Mouse (Mus musculus): ENCODE data around the gene Gtf2a1l.

The Gtf2a1l gene

DNA sequence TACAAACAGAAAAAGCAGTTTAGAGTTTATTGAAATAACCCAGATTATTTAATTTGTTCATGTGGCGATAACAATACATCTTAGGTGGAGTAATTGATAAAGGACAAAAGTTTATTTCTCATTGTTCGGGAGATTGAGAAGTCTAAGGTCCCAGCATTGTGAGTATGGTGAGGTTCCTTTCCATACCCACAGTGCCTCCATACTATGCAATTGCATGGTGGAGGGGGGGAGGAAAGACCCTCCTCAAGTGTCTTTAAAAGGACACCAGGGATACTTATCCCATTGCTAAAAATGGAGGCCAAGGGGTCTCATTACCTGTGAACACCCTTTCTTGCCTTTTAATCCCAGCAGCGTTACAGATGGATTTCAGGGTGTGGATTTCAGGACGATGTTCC is 15.1 kb upstream of the Gtf2a1l start:
- no peak for DNase-seq (ENCODE audit: low spot score in 2 of 2)

DNA sequence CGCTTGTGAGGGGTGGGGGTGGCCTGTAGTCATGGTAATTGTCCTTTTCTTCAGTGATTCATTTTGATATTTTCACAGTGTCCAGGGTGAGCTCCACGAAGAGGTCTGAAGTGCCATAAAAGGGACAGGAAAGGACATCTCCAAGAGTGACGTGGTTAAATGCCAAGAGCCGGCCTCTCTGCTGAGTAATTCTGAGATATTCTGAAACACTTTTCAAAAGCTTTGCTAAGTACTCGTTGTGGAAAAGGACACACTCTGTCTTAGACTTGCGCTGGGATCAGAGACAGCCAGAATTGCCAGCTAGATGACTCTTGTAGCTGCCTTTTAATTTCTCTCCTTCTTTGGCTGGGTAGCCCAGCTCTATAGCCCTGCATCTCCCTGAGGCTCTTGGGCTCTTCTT is 9.9 kb upstream of the Gtf2a1l start:
- no peak for DNase-seq (ENCODE audit: low spot score in 2 of 2)

DNA sequence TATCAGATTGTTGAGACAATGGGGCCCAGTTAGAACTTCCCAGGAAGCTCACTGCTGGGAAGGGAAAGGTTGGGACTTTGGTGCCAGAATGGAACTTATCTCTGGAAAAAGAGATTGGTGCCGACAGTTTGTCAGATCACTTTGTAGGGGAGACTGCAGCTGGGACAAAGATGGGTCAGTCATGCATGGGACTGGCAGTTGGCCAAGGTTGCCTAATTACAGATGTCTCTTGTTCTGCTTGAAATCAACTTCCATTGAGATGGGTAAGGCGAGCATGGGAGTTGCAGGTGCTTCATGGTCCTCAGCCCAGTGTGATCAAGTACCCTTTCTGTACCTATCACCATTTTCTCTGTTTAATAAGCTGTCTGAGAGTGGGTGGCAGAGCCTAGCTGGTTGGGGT is 2.4 kb upstream of the Gtf2a1l start:
- no peak for DNase-seq (ENCODE audit: low spot score in 2 of 2)

DNA sequence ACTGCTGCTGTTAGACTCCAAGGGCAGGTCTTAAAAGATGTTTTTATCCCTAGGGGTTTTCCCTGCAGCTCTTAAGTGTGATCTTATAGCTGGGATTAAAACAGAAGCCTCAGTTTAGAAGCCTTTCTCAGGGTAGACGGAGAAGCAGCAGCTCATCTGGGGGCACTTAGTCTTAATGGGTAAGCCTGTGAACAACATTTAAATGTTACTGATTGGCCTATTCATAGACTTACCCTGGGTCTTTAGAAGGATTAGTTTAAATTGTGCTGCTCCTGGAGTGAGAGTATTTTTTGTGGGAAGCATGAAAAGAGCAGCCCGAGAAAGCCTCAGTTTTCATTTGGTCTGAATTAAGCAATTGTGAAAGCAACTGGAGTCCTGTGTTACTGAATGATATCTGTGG is 1.5 kb downstream of the Gtf2a1l start:
- no peak for DNase-seq (ENCODE audit: low spot score in 2 of 2)

DNA sequence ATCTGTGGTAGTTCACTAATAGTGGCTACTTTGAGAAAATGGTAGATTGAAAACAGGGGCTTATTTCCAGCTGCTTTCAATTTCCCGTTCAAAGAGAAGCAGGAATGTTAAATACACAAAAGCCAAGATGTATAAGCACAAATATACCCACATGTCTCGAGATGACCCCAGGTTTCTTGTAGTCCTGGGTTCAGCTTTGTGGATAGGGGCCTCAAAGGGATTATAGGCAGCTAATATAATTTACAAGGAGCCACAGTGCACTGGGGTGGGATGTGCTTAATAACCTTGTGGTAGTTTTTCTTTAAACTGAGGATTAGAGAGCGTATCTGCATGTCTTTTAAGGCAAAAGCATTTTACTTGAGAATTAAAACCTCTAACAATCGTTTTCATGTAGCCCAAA is 2.3 kb downstream of the Gtf2a1l start:
- DNase-seq (ENCODE audit: low spot score in 2 of 2), result no peak

DNA sequence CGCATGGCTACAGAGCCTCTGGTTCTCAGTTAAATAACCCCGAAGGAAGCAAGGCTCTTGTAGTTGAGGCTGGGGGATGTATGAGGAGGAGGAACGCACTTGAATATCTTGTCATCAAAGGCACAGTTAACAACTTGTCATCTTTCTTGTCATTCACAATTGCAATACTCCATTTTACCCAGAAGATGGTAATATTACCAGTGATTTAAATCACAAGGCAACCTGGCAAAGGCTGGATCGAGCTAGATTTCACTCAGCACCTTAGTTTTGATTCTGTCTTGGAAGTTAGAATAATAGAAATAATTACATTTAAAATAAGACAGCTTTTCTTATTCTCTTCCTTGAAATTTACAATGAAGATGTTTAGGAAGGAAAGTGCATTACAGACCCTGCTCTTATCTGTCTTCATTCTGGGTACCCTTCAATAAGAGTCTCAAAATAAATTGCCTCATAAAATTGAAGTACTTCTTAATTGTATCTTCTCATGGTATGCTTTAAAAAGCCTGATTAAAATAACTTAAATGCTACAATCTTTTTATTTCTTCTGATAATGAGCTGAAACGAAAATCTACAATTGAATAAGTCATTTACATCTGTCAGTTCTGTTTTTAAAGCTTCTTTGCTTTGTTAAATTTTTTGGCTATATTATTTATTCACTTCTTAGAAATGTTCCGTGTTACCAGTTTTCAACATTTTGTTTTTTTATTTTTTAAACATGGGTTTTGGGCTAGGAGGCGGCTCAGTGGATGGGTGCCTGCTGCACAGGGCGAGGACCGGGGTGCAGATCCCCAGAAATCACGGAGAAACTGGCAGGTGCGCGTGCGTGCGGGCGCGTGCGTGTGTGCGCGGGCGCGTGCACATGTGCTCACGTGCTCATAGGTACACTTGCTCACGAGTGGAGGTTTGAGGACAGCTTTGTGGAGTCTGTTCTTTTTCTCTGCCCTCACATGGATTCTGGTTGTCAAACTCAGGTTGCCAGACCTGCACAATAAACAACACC is 7.2 kb downstream of the Gtf2a1l start:
- no peak for DNase-seq (ENCODE audit: low spot score in 2 of 2)

DNA sequence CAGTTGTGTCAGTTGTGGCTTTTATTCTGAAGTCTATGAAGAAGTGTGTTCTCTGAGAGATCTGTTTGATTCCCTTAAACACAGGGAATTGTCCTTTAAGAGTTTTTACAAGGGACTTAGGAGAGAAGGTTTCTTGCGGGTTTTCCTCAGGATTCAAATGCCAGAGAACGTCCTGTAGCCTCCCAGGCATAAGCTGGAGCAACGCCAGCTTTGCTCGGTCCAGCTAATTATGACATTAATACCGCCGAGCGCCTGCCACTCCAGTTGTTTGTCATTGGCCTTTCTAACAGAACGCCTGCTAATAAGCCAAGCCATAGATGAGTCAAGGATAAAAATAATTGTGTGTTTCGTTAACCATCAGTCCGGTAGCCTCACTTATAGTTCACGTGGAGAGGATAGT is 19.8 kb downstream of the Gtf2a1l start:
- DNase-seq (ENCODE audit: low spot score in 2 of 2), result no peak

DNA sequence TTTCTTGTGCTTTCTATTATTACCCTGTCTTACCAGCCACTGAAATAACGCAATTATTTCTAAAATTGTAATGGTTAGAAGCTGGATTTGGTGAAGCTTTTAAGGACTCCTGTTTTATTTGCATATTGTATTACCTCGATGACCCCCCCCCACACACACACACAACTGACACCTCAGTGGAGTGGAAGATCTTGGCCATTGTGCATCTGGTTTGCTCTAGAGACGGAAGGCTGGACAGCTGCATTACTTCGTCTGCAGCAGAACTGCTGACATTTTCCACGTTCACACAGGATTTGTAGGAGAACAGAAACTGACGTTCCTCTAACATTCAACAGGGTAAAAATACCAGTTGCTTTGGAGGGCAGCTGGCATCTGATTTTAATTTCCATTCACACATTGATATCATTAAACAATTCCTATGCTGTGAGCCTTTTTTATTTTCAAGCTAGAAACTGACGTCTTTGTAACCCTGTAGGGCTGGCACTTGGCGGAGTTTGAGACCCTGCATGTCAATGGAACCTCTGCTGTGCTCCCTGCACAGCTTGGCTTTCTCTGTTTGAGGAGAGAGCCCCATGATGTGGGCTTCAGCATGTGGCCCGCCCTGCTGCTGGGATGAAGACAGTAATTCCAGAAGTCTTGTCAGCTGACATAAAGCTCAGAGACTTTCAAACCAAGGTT is 28.3 kb downstream of the Gtf2a1l start:
- DNase-seq (ENCODE audit: low spot score in 2 of 2), result no peak

DNA sequence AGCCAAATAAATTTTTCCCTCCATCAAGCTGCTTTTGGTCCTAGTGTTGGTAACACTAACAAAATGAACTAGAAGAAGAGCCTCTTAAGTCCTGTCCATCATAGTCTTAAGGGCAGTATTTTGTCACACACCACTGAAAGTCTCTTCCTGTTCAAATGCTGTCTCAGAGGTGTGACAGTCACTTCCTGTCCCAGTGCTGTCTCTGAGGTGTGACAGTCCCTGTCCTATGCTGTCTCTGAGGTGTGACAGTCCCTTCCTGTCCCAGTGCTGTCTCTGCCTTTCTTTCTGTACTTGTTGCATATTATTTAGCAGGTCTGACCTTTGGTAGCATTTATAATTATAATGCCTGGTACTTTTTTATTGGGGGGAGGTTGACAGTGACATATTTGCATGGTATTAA is 32.4 kb downstream of the Gtf2a1l start:
- DNase-seq (ENCODE audit: low spot score in 2 of 2), result no peak

DNA sequence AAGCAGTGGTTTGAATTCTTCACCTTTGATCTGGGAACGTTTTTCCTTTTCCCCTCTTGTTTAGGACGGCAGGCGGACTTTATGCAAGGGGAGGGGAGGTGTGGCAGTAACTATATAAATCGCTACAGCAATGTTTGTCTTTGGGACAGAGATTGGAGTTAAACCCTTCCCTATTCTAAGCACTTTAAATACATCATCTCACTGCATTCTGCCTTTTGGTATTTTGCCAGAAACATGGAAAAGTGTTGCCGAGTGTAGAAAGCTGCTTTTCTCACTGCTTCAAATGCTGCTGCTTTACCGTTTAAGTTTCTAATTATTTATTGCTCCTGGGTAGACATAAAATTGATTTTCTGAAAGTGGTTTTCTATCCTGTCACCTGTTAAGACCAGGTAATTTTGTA is 33.9 kb downstream of the Gtf2a1l start:
- DNase-seq (ENCODE audit: low spot score in 2 of 2), result no peak

DNA sequence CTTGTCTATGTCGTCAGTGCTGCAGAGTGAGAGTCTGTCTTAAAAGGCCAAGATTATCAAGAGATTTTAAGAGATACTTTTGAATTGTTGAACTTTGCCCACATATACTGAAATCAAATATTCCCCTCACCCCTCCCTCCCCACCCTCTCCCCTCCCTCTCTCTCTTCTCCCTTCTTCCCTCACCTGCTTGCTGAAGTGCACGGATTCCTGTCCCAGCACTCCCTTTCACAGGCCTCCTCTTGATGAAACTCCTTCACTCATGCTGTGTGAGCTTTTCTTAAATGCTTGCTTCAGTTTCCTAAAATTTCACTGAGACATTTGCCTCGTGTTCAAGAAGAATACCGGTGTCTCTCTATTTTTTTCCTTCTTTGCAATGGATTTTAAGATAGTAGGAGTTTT is 34.7 kb downstream of the Gtf2a1l start:
- DNase-seq (ENCODE audit: low spot score in 2 of 2), result no peak

DNA sequence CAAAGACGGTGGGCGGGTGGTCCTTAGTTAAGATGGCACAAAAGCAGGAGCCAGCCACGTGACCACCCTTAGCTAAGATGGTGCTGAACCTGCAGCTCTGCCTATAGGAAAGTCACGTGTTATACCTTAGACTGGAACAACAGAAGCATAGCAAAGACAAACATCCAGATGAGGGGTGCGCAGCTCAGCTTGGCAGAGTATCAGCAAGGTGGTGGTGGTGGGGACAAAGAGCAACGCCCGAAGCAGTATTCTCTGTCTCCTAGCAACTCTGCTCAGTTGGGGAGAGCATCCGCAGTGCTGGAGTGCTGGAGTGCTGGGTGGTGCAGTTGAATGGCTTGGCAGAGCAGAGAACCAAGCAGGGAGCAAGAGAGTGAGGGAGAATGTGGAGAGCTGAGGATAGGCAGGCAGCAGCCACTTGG is 37.8 kb downstream of the Gtf2a1l start:
- DNase-seq (ENCODE audit: low spot score in 2 of 2), result no peak

DNA sequence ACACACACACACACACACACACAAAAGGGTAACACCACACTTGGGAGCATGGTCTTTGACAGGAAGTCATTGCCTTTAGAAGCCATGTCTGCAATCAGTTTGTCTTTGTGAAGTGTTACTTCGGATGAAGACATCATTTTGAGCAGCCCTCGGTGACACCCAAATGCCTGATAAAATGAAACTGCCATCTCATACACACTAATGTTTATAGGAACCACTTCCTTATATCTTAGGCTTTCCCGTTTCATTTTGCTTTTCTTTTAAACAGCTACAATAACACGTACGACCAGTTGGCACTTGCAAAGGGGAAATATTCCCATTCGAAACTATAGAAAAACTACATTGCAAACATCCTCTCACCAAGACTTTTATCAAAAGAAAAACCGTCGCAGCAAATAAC is 81.2 kb downstream of the Gtf2a1l start:
- DNase-seq (ENCODE audit: low spot score in 2 of 2), result no peak

DNA sequence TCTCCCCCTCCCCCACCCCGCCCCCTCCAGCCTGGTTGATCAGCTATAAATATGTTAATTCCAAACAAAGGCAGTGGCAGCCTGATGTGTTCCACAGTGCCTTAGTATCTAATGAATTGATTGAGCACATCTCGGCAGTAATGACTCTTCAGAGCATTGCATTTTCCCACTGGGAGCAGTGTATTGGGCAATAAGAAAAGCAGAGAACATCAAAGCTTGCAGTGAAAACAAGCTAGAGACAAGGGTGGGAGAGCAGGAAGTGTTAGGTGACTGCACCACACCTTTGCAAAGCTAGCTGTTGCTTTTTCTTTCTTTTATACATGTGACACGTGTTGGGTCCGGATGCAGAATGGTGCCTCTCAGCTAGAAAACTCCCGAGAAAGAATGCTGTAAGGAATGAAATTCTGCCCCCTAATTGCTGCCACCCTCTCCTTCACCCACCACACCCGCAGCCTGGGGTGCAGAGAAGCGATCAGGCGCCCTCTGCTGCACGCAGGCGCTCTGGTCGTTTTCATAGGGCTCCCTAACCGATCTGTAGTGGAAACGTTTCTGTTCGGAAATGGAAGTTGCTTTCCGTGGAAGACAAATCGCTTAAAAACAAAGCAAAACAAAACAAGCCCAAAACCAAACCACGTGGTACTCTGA is 84.5 kb downstream of the Gtf2a1l start:
- DNase-seq (ENCODE audit: low spot score in 2 of 2), result no peak

DNA sequence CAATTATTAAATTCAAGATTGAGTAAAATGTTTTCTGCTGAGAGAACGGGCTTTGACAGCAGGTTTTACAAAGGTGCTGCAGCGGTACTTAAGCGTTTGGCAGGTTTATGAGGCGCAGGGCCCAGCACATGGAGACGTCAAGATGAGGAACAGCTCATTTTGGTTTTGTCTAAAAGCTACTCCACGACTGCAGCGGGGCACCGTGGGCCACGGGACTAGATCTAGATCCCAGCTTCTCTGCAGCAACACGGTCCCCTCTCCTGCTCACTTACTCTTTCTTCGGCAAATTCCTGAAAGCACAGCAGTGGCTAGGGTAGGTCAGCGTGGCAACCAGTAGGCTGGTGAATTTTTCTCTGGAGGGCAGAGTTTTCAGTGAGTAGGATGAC is 85.0 kb downstream of the Gtf2a1l start:
- no peak for DNase-seq (ENCODE audit: low spot score in 2 of 2)

DNA sequence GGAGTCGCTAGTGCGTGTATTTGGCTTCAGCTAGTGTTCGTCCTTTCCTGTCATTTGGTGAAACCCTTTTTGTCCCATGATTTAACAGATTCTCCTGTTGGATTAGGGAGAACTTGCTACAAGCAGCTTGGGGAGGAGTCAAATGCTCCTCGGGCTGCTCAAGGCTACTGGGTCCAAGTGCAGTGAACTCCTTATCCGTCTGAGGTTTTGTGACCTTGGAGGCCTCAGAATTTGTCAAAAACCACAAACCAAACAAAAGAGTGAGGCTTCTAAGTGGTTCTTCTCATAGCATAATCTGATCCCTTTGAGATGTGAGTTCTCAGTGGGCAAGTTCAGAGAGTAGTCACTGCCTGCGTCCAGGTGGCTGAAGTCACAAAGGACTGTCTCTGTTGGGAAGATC is 87.3 kb downstream of the Gtf2a1l start:
- DNase-seq (ENCODE audit: low spot score in 2 of 2), result no peak

DNA sequence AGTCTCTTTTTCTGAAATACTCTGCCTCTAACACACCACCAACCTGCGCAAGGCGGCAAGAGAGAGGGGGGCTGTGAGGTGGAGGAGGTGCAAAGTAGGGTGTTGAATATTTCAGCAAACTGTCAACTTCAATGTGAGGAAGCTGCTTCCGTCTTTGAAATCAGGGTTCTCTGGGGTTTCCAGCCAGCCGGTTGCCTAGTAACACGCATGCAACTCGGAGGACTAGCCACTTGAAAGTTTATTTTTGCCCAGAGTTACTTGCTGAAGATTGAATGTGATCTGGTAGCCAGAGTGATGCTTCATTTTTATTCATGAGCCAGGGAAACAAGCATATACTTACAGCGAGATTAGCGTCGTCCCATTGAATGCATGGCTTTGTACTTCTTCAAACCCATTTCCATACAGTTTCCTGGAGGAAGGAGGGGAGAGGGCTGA is 89.6 kb downstream of the Gtf2a1l start:
- peak in 1 of 2 experiments; percentile 38 for DNase-seq (ENCODE audit: low spot score in 2 of 2)

DNA sequence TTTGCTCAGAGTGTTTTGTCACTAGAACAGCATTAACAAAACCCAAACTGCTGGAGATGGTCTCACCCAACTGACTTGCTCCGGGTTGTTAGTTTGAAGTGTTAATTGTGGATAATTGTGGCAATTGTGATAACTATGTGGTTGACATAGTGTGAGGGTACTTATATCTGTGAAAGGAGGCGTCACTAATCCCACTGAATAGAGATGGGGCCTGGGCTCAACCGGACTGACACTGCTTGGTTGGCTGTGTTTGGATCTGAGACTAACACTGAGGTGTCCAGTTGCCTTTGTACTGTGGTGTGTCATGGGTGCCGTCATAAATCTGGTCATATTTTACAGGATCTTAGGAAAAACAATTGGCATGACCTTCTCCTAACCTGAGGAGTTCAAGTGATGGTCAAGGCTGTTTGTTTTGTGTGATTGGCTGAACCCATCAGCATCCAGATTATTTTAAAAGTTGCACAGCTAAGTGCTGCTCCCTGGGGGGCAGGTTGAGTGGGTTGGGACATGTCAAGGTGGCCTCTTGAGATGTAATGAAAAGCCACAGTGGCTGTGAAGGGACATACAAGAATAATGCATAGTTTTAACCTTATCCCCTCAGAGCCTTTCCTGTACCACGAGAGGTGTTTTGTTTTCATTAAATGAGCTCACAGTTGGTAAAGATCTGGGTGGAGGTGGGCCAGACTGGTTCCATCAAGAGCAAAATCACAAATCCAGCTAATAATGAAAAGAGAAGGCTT is 95.1 kb downstream of the Gtf2a1l start:
- no peak for DNase-seq (ENCODE audit: low spot score in 2 of 2)

DNA sequence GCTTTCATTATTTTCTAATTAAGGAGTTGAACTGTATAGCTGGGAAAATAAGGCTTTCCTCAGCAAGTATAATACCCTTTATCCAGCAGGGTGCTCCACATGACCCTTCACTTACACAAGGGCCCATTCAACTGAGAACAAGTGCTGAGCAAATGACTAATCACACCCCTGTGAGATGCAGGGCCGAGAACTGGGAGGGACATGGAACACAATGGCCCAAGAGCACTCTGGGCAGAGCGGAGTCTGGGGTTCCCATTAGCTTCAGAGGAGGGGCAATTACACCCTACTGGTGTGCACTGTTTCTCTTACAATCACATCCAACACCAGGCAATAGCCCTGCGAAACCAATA is 95.7 kb downstream of the Gtf2a1l start:
- no peak for DNase-seq (ENCODE audit: low spot score in 2 of 2)
